Comparison of ENCODE assay signal across 8 mouse cellular contexts in genomic region chr4:141664799-141665198, GRCm38 (mm10). TPM values are rescaled to one million over a fixed set of nuclear protein-coding genes. Genes with fewer than 3 reads are reported as not detected.
DNase-seq lines count a peak whose midpoint lies in the region; ATAC-seq lines count a peak whose summit lies in the region.

Plekhm2 (minus strand) TSS chr4:141664899.

- peaks cover 10% of the 10 kb centered on the region for H3K4me1 ChIP-seq in kidney, embryonic 14.5 days (ENCODE audit: control insufficient read depth, insufficient read depth, low read length)
- H3K4me1 ChIP-seq in midbrain, embryonic 14.5 days (ENCODE audit: control insufficient read depth, insufficient read depth, low read length): peaks cover 11% of the 10 kb centered on the region

- peak; percentile 5; the same call in 1 of the 2 replicates for ATAC-seq in kidney, embryonic 14.5 days (ENCODE audit: low FRiP score, low TSS enrichment)
- ATAC-seq in midbrain, embryonic 14.5 days (ENCODE audit: low FRiP score, low TSS enrichment): peak; percentile 19; the same call in 1 of the 2 replicates

- H3K4me2 ChIP-seq in kidney, embryonic 14.5 days (replicated peaks; ENCODE audit: low read depth, low read length): peak within 1 kb of the TSS; percentile 92
- peak within 1 kb of the TSS; percentile 64 for H3K4me2 ChIP-seq in midbrain, embryonic 14.5 days (ENCODE audit: low read length)

- peak within 1 kb of the TSS; percentile 92 for H3K9ac ChIP-seq in kidney, embryonic 14.5 days (ENCODE audit: low read depth, low read length)
- peak within 1 kb of the TSS; percentile 98 for H3K9ac ChIP-seq in midbrain, embryonic 14.5 days (replicated peaks; ENCODE audit: low read length)

- no peak for DNase-seq in kidney, adult 9 months
- DNase-seq in adrenal gland, postnatal 4 days (ENCODE audit: low spot score in 2 of 2): no peak
- no peak for DNase-seq in gonadal fat pad, adult 2 months (ENCODE audit: low read depth)
- no peak for DNase-seq in layer of hippocampus, postnatal 10 days (ENCODE audit: low spot score in 2 of 2)
- no peak for DNase-seq in midbrain, embryonic 14.5 days
- DNase-seq in thymus, postnatal 0 days (ENCODE audit: low spot score): no peak
- no peak for DNase-seq in yolk sac, embryonic 10.5 days (ENCODE audit: low spot score)

- H3K36me3 ChIP-seq in kidney, embryonic 14.5 days (ENCODE audit: control insufficient read depth, insufficient read depth, low read length): peaks cover 16% of the 10 kb centered on the region; the same call in 1 of the 2 replicates
- H3K36me3 ChIP-seq in midbrain, embryonic 14.5 days (ENCODE audit: control insufficient read depth, insufficient read depth, low read length): peaks cover 12% of the 10 kb centered on the region

- WGBS in kidney, embryonic 14.5 days: 70% methylated on average over 8 of the region's 8 CpGs
- WGBS in midbrain, embryonic 14.5 days: 78% methylated on average over 8 of the region's 8 CpGs

- H3K4me3 ChIP-seq in kidney, embryonic 14.5 days (ENCODE audit: low read length): peak within 1 kb of the TSS; percentile 89
- peak within 1 kb of the TSS; percentile 76 for H3K4me3 ChIP-seq in midbrain, embryonic 14.5 days (replicated peaks; ENCODE audit: low read depth, low read length)

- no peaks in the 10 kb centered on the region for H3K9me3 ChIP-seq in kidney, embryonic 14.5 days (ENCODE audit: control insufficient read depth, low read length)
- no peaks in the 10 kb centered on the region for H3K9me3 ChIP-seq in midbrain, embryonic 14.5 days (ENCODE audit: control insufficient read depth, low read length)

- H3K27ac ChIP-seq in kidney, embryonic 14.5 days (ENCODE audit: low read depth, low read length): peak within 1 kb of the TSS; percentile 67
- H3K27ac ChIP-seq in midbrain, embryonic 14.5 days (replicated peaks; ENCODE audit: low read depth, low read length): peak within 1 kb of the TSS; percentile 83

- no peaks in the 10 kb centered on the region for H3K27me3 ChIP-seq in kidney, embryonic 14.5 days (ENCODE audit: control insufficient read depth, insufficient read depth, low read length)
- no peaks in the 10 kb centered on the region for H3K27me3 ChIP-seq in midbrain, embryonic 14.5 days (ENCODE audit: control insufficient read depth, insufficient read depth, low read length)

RNA-seq across cellular contexts. Expression of gene Plekhm2, which starts in this region (rescaled TPM):
- polyA plus RNA-seq in kidney, embryonic 14.5 days (2014; fragmentation: Nextera tagmentation; extraction: Ambion mirVana): 3.5 and 6.8 TPM in 2 replicates
- 10 to 100 TPM; 55.5 to 60.5 TPM for total RNA-seq in adrenal gland, postnatal 4 days (2021)
- polyA plus RNA-seq in gonadal fat pad, adult 2 months (2012; rRNA removed): 54.2 and 58.2 TPM in 2 replicates
- total RNA-seq in layer of hippocampus, postnatal 10 days (2021): 10 to 100 TPM; 55.8 to 57.4 TPM
- 5.1 and 8.4 TPM in 2 replicates for polyA plus RNA-seq in midbrain, embryonic 14.5 days (2014; fragmentation: Nextera tagmentation; extraction: Ambion mirVana)
- polyA plus RNA-seq in thymus, postnatal 0 days (2015; fragmentation: Nextera tagmentation; extraction: Ambion mirVana): 2.6 and 3.6 TPM in 2 replicates
